Mouse (Mus musculus) adrenal gland, postnatal 14 days (tissue): ENCODE data around the gene Snx29. TPM values are rescaled to one million over a fixed set of nuclear protein-coding genes. Genes with fewer than 3 reads are reported as not detected.
A peak's percentile ranks its signal among the peaks of the same experiment; 100 is the strongest.
"Not testable (repeated sequence)": the region's sequence is repeated elsewhere in the genome, so short reads cannot be mapped to it uniquely, and the experiment has no call there.

Experiments
- DNase-seq: peaks from one replicate; pipeline ENCODE4 v3.0.0; 2021; ENCODE audit warnings: mixed read lengths
- total RNA-seq: library from RNA; stranded (reverse); gene quantifications from 2 replicates; pipeline ENCODE4 v1.2.3, GENCODE M21; 2021

Gene Snx29
- total RNA-seq, 1 experiment from 2014 or later = 17.2 TPM

DNA sequence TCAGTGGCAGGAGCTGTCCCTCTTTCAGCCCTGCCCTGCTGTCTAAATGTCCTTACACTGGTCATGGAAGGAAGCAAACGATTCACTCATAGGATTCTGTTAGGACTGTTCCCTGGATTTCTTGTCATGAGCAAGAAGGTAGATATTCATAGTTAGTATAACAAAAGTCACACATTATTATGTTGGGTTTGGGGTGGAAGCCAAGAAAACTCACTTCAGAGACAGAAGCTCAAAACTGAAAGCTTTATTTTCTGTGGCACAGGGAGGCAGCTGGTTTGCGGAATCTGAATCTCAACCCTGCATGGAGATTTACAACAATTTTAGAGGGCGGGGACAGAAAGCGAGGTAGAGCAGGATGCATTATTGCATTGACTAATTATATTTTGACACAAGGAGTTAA lies 86.0 kb downstream of the Snx29 start:
- DNase-seq = no peak

DNA sequence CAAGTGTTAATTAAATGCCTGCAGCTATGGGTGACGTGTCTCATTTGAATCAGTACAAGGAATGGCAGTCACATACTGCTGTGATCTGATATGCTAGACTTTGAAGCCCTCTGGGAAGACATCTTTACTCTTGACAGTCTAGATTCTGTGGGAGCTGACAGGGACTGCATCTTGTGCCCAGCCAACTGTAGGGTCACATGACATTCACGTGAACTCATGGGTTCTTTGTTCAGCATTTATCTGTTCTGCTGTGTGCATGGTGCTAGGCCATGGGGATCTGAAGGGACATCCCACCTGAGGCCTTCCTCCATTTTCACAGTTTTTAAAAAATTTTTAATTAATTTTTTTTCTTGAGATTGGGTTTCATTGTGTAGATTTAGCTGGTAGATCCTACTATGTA lies 91.9 kb downstream of the Snx29 start:
- no peak for DNase-seq

DNA sequence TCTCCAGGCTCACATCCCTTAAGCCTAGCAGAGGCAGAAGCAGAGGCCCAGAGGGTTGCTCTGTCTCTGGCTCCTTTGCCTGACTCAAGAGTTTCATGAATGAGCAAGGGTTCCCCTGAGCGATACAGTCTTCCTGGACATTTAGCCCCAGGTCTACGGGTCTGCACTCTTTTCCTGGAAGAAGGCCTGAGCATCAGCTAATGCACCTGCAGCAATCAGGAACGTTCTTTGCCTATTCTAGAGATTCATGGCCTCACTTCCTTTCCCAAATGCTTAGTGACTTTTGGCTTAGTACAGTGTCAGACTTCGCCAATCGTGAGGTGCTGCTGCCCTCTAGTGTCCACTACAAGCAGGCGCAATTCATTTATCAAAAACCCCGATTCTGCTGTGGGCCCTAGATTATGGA lies 95.5 kb downstream of the Snx29 start:
- peak; percentile 71 for DNase-seq

DNA sequence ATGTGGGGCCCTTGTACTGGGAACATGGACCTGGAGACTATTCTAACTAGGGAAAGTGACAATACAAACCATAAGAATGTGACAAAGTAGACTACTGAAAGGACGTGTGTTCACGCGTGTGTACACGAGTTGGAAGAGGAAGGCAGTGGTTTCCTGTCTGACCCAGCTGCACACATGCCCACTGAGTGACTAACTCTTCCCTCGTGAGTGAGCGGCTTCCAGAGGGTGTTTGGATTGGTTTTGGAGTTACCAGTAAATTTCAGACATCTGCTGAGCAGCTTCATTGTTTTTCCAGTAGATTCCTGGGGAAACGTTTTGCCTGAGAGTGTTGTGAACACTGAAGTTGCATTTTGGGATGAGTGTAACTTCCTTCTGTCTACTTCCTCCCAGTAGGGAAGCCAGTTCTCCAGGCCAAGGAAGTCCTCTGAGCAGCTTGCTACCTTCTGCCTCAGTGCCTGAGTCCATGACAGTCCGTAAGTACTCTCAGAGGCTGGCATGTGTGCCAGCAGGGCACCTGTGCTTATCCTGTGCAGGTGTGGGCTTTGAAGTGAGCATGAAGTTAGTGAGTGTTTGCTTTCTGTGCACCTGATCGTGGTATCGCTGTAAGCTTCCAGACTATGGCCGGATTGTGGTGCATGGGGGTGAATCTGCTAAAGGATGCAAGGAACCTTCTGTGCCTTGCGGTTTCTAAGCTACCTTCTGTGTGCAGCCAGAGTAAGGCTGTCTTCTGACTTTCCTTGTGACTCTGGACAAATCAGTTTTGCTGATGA lies 97.8 kb downstream of the Snx29 start:
- DNase-seq = no peak

DNA sequence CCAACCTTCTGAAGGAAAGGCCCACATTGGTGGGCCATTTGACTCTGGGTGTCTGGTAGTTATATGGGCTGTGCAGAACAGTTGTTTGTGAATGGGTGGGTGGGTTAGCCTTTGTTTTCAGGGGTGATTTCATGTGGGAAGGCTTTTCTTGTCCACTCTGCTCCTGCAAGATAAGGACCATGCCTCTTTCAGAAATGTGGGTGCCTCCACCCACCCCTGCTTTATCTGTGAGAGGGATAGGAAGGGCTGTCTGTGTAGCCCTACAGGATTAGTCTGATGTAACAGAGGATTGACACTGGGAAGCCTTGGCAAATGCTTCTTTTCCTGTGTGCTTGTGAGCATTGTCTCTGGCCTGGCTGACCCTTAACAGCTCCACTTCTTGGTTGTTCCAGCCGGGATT lies 99.5 kb downstream of the Snx29 start:
- peak; percentile 11 for DNase-seq

DNA sequence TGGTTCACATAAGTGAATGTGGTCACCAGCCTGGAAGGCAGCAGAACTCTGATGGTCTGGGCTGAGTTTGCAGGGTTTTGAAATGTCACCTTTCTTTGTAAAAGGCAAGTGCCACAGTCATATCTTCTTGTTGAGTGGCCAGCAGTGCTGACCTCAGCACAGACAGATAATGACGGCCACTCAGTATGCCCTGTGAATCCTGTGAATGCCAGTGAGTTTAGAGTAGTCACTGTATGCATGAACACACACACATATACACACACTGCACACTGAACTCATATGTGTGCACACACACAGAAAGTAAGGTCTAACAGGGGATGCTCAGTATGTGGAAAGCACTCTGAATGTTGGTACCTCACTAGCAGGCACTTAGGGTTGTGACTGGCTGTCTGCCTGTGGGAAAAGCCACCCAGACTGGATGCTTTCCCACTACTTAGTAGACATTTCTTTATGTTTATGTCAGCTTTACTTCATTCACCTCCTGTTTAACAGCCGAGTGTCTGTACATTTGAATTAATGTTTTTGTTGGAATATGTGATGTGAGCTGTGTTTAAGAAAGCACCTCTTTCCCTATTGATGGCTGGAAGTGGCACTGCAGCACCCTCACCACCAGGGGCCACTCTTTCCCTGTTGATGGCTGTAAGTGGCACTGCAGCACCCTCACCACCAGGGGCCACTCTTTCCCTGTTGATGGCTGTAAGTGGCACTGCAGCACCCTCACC lies 100.3 kb downstream of the Snx29 start:
- DNase-seq = no peak

DNA sequence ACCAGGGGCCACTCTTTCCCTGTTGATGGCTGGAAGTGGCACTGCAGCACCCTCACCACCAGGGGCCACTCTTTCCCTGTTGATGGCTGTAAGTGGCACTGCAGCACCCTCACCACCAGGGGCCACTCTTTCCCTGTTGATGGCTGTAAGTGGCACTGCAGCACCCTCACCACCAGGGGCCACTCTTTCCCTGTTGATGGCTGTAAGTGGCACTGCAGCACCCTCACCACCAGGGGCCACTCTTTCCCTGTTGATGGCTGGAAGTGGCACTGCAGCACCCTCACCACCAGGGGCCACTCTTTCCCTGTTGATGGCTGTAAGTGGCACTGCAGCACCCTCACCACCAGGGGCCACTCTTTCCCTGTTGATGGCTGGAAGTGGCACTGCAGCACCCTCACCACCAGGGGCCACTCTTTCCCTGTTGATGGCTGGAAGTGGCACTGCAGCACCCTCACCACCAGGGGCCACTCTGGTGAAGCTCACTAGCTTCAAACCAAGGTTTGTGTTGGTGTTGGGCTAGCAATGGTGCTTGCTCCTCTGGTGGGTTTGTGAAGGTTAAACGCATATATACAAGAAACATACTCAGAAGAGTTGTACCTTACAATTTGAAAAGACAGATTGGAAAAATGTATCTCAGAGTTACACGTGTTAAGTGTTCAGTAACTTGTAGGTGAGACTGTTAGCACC lies 101.0 kb downstream of the Snx29 start:
- DNase-seq = peak; percentile 31

DNA sequence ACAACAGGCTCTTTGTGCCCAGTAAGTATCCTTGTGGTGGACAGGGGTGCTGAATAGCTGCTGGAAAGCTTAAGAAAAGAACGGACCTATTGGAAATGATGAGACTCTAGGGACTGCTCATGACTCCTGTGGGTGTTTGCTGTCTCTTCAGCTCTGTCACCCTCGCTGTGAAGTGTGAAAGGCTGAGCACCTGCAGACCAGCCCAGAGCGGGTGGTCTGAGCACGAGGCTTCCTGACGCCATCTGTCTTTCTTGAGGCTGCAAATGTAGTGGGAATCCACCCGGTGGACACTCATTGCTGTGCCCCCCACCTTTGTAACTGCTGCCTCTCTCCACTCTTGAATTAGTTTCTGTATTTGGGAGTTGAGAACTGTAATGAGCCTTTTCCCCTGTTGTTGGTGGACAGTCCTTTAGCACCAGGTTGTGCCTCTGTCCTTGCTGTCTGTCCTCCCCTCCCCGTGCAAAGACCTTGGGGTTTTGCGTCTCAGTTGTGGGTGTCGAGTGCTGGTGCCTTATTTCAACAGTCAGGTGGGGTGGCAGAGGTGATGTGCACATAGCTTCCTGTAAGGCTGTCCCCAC lies 101.9 kb downstream of the Snx29 start:
- DNase-seq = no peak

DNA sequence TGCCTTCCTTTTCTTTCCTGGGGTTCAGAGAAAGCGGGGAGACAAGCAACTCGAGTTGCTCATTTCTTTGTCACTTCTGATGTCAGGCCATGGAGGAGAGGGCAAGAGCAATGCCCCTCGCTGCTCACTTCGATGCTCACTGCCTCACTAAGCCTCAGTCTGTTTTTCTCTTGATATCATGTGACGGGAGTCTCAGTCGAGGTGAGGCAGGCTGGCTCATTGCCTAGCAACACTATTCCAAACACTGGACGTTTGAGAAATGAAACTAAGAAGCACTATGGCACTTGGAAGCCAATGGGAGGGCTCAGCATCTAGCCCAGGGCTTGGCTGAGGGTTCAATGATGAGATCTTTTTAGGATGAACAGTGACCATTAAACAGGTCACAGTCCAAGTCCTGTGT lies 102.6 kb downstream of the Snx29 start:
- no peak for DNase-seq

DNA sequence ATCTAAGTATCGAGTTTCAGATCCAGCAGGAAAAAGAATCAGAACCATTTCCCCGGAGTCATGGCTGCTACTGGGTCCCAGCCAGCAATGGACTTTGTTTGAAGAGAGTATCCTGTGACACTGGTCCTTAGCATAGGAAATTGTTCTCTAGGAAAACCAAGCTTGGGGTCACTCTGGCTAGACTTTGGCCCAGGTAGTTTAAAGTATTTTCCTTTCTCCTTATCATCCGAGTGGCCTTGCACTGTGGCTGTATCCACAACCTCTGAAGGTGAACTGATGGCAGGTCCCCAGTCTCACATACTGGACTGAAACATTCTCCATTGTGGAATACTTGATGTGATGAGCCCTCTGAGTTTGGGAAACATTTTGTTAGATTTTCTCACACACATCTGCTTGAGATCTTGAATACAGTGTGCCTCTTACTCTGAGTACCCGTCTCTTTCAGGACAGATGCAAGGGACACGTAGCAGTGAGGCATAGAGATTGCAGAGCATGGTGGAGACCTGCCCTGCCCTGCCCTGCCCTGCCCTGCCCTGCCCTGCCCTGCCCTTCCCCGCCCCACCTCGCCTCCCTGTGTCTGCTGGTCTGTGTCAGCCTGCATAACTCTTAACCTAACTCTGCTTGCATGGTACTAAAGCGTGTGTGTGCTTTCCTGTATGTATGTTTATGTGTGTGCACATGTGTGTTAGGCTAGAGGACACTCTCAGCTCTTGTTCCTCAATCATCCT lies 104.3 kb downstream of the Snx29 start:
- no peak for DNase-seq

DNA sequence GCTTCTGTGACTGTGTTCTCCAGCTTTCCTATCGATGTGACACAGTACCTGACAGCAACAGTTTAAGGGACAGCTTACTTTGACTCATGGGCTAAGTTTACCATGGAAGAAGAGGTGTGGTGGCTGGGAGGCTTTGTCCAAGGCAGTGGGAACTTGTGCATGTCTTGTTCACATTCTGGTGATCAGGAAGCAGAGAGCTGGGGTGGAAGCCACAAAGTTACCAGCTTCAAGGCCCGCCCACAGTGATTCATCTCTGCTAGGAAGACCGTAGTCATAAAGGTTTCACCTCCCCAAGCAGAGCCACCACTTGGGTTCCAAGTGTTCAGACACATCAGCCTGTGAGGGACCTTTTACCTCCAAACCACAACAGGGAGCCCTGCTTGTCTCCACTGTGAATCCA lies 107.1 kb downstream of the Snx29 start:
- DNase-seq = no peak

DNA sequence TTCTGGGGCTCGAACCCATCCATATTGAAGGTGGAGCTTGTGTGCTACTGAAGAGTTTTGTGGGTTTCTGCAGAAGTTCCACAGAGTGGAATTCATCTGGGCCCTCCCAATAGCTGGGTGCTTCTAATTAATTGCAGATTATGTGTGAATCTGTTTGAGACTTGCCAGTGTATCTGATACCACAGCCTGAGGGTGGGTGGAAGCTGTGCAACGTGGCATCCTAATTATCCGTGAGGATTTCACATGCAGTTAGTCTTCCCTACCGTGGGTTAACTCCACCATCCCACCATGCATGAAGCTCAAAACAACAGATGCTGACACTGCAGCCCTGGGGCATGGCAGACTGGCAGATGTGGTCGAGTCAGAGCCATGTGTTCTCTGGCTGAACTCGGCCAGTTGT lies 107.8 kb downstream of the Snx29 start:
- DNase-seq = no peak

DNA sequence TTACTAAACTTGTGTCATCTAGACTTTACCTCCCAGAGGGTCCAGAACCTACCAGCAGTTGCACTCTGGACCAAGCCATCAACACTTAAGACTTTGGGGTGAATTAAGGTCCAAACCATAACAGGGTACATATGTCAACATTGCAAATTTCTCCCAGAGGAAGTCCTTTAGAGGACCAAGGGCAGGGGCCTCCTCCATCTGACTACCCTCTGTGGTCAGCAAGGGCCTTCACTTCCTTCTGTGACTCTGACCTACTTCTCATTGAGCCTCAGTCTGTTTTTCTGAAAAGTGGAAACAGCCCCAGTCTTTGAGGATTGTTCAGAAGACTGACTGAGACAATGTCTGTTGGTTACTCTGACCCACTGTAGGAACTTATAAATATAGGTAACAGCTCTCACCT lies 111.1 kb downstream of the Snx29 start:
- DNase-seq = no peak

DNA sequence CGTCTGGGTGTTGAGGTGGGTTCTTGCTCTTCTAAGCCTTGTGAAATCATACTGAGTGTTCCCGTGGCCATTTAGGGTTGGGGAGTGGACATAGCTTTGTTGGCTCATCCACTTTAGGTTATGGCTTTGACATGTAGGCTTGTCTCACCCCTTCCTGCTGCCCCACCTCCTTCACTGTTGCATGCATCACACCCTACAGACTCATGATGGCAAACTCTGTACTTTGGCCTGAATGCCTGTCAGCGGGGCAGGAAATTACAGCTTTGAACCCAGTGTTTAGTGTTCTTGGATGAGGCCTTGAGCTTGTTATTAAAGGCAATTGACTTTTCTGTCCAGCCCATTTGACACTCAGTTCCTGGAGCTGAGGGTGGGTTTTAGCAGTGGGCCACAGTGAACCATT lies 114.9 kb downstream of the Snx29 start:
- DNase-seq = no peak

DNA sequence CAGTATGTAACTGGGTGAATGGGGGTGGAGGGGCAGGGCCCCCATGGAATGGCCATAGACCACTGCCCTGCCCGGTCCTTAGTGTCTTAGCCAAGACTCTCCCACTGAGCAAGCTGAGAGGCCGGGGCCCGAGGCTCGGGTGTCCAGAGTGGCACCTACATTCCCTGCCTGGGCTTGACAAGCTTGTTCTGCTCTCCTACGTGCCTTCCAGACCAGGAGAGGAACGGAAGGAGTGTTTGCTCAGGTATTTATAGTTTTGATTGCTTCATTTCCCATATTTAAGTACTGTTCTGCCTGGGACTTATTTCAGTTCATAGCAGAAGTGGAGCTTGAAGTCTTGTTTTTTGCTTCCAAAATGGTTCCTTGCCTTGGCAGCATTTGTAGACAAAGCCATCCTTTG lies 116.7 kb downstream of the Snx29 start:
- no peak for DNase-seq

DNA sequence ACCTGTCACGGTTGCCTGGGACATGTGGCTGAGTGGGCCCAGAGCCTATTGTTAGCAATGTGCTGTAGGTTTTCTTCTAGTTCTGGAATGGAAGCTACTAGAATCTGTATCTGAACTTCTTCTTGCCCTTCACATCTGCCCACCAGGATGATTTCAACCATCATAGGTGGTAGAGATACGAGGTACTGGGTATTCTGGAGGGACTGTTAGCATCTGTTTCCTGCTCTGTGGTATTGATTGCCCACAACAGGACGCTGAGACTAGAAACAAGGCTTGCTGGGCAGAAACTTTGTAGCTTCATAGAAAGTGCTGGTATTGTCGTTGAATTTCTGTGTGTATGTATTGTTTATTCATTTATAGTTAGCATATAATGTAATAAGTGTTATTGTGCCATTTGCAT lies 118.9 kb downstream of the Snx29 start:
- DNase-seq = no peak

DNA sequence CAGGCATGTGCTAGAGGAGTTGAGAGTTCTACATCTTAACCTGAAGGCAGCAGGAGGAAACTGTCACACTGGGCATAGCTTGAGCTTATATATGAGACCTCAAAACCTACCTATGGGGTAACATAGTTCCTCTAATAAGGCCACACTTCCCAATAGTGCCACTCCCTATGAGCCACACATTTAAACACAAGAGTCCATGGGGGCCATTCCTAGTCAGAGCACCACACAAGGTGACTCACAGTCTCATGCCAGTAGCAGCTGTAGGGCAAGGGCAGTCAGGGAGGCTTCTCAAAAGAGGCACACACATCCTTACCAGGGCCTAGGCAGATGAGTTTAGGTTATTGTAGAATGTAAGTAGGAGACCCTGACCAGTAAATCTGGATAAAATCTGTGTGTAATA lies 119.8 kb downstream of the Snx29 start:
- DNase-seq = no peak

DNA sequence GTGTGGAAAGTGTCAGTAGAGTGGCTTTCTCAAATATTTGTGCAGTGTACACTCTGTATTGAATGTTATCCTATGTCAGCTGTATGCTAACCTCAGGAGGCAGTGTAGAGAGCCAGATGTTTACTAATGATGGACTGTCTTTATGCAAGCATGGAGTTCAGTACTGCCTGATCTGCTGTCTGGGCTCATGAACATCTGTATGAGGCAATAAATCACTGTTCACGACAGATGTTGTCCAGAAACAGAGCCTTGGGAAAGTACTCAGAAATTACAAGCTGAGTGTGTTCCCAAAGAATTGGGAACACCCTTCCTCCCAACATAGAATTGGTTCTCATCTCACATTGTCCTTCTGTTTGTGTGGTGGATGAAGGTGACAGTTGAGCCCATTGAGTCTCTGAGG lies 121.9 kb downstream of the Snx29 start:
- no peak for DNase-seq

DNA sequence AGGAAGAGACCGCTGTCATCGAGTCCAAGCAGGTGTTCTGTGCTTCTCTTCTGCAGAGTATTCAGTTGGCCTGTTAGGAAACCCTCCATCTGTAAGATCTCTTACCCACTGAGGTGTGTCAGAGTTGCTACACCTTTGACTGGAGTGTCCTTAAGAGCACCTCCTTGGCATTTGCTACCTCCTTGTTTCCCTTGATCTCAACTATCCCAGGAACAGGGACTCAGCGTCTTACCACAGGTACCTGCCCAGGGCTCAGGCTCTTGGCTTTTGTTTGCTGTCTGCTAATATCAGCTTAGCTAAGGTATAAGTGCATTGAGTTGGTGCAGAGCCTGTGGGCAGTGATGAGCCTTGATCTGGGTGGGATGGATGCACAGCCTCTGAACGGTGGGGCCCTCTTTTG lies 124.3 kb downstream of the Snx29 start:
- no peak for DNase-seq

DNA sequence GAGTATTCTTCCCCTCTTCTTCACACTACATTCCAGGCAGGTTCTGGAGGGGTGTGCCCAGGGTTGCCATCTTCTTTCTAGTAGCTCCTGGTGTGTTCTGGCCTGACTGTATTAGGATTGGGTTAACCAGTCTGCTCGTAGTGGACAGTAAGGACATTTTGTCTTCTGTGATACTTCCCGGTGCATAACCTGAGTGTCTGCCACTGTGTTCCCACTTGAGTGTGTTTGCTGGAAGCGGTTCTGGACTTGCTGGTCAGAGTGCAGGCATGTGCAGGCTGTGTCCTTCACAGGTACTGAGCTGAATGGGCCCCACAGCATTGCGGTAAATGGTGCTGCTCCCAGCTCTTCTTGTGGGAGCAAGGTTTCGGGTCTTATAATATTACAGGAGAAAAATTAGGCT lies 125.2 kb downstream of the Snx29 start:
- no peak for DNase-seq

DNA sequence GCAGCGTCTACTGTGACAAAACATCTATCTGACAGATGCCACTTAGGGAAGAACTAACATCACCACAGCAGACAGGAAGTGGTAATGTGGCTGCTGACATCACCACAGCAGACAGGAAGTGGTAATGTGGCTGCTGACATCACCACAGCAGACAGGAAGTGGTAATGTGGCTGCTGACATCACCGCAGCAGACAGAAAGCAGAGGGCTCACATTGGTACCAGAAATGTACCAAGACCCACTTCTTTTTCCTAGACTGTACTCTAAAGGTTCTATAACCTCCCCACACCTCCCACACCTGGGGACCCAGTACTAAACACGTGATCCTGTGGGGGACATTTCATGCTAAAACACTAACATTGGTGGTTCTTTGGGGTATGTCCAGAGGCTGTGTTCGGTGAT lies 126.0 kb downstream of the Snx29 start:
- not testable (repeated sequence) for DNase-seq

DNA sequence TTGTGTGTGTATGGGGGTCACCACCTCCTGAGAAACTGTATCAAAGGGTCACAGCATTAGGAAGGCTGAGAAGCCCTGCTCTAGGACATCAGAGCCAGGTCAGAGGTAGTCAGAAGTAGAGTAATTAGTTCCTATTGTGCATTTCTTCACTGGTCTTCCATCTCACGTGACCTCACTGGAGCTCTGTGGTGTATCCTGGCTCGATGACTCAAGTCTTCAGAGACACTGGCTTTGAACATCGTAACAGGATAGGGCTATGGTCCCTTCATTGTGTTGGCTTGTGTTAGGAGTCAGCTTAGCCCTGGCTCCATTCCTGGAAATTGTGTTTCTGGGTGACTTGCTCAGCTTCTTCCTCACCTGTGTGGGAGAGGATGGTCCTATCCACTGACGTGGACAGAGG lies 126.6 kb downstream of the Snx29 start:
- no peak for DNase-seq
